ENCODE assay signal across 18 mouse cellular contexts in genomic region chr12:107121990-107122389, GRCm38 (mm10).
A peak's percentile ranks its signal among the peaks of the same experiment; 100 is the strongest.
DNase-seq lines count a peak whose midpoint lies in the region; ATAC-seq lines count a peak whose summit lies in the region.
"Had no signal": no experiment of that assay in that cellular context is flagged by ENCODE, and none has a peak within 500 bp of the region (broad histone marks: within the 10 kb centered on the region; RNA-seq: fewer than 3 reads in every experiment).

No protein-coding gene starts in this region.

- 0 out of 2 replicates have a peak, but pooled peaks have one; percentile 40 for ATAC-seq in embryonic facial prominence, embryonic 15.5 days (ENCODE audit: insufficient number of reproducible peaks, low FRiP score, low TSS enrichment, low read depth)
- ATAC-seq: forebrain, embryonic 15.5 days; inflammation-experienced regulatory T-cells, adult 6 months had no signal

- no peak overlapping the region for H3K4me3 ChIP-seq in embryonic facial prominence, embryonic 15.5 days (replicated peaks)
- H3K4me3 ChIP-seq: embryonic facial prominence, embryonic 13.5 days; erythroblast, embryonic 14.5 days; forebrain, embryonic 15.5 days; heart, embryonic 12.5 days; hindbrain, embryonic 15.5 days had no signal

- no peak overlapping the region for H3K27ac ChIP-seq in embryonic facial prominence, embryonic 15.5 days (replicated peaks)
- H3K27ac ChIP-seq: embryonic facial prominence, embryonic 13.5 days; forebrain, embryonic 15.5 days; hindbrain, embryonic 15.5 days had no signal

- no peaks in the 10 kb centered on the region for H3K27me3 ChIP-seq in embryonic facial prominence, embryonic 15.5 days
- H3K27me3 ChIP-seq: embryonic facial prominence, embryonic 13.5 days; forebrain, embryonic 15.5 days; heart, embryonic 12.5 days had no signal

- no peaks in the 10 kb centered on the region for H3K4me1 ChIP-seq in embryonic facial prominence, embryonic 15.5 days
- H3K4me1 ChIP-seq: forebrain, embryonic 15.5 days; heart, embryonic 12.5 days; hindbrain, embryonic 15.5 days had no signal

- no peaks in the 10 kb centered on the region for H3K9me3 ChIP-seq in embryonic facial prominence, embryonic 15.5 days (replicated peaks)
- H3K9me3 ChIP-seq: embryonic facial prominence, embryonic 13.5 days; forebrain, embryonic 15.5 days; heart, embryonic 12.5 days; hindbrain, embryonic 15.5 days had no signal

- H3K4me2 ChIP-seq in embryonic facial prominence, embryonic 15.5 days (replicated peaks) = no peak overlapping the region
- H3K4me2 ChIP-seq: embryonic facial prominence, embryonic 13.5 days; forebrain, embryonic 15.5 days; heart, embryonic 12.5 days; hindbrain, embryonic 15.5 days had no signal

- no peaks in the 10 kb centered on the region for H3K36me3 ChIP-seq in embryonic facial prominence, embryonic 15.5 days
- H3K36me3 ChIP-seq: embryonic facial prominence, embryonic 13.5 days; forebrain, embryonic 15.5 days; G1E; heart, embryonic 12.5 days; hindbrain, embryonic 15.5 days had no signal

- peak; percentile 81 for DNase-seq in heart, adult 11 months
- DNase-seq in heart, postnatal 4 days = no peak
- peak; percentile 25 to 36 for DNase-seq in thymus, postnatal 36 days
- no peak for DNase-seq in thymus, postnatal 14 days
- DNase-seq in gastrocnemius, postnatal 36 days = no peak
- DNase-seq: adrenal gland, postnatal 10 days; cerebellum, adult 11-12 months; cerebellum, adult 9-10 months; cerebellum, postnatal 25 days; gastrocnemius, postnatal 10 days had no signal

- WGBS in embryonic facial prominence, embryonic 15.5 days = 37% methylated on average over 4 of the region's 4 CpGs

- intact Hi-C loops in gastrocnemius, postnatal 36 days (cut with DNase I) = no loop called here

- no peak overlapping the region for H3K9ac ChIP-seq in embryonic facial prominence, embryonic 15.5 days
- H3K9ac ChIP-seq: embryonic facial prominence, embryonic 13.5 days; forebrain, embryonic 15.5 days; heart, embryonic 12.5 days; hindbrain, embryonic 15.5 days had no signal

Comparison
In these comparisons a context has a peak if more than half of its experiments do, and no peak if none do; other contexts are left out.
1. DNase-seq: peak in heart, adult 11 months (single experiment) and thymus, postnatal 36 days (2 of 2); none in heart, postnatal 4 days (single experiment), thymus, postnatal 14 days (single experiment) and gastrocnemius, postnatal 36 days (0 of 2).